Mouse (Mus musculus): ENCODE measurements around the gene Thap8. TPM values are rescaled to one million over a fixed set of nuclear protein-coding genes. Genes with fewer than 3 reads are reported as not detected.

Gene Thap8
- polyA plus RNA-seq, 1 experiment, result 0.21 TPM

- TF ChIP-seq POLR2A (IDR thresholded peaks at IDR 0.05; ENCODE audit: borderline replicate concordance, extremely low read depth, low read depth, low read length) (no peak), CTCF (IDR thresholded peaks at IDR 0.05; ENCODE audit: insufficient read depth, low read length) (no peak)
- WGBS, result 62% methylated on average over 12 of the region's 12 CpGs
- H3K4me1 ChIP-seq (ENCODE audit: control insufficient read depth, insufficient read depth, low read length), result no peaks in the 10 kb centered on the region
- no peak overlapping the region for H3K4me3 ChIP-seq (replicated peaks; ENCODE audit: extremely low read depth, low read depth, low read length)
- DNase-seq, result peak; percentile 17
Observed at GRCm38 (mm10) chr7:30251956-30252954, 27.6 kb upstream of the Thap8 start.

GRCm38 (mm10) chr7:30265041-30265440, 14.9 kb upstream of the Thap8 start:
- H3K4me3 ChIP-seq (replicated peaks; ENCODE audit: extremely low read depth, low read depth, low read length), result no peak overlapping the region
- no peaks in the 10 kb centered on the region for H3K4me1 ChIP-seq (ENCODE audit: control insufficient read depth, insufficient read depth, low read length)
- DNase-seq, result no peak
- TF ChIP-seq POLR2A (IDR thresholded peaks at IDR 0.05; ENCODE audit: borderline replicate concordance, extremely low read depth, low read depth, low read length) (no peak), CTCF (IDR thresholded peaks at IDR 0.05; ENCODE audit: insufficient read depth, low read length) (no peak)
- 58% methylated on average over 2 of the region's 2 CpGs for WGBS

- WGBS, result 93% methylated on average over 5 of the region's 5 CpGs
- TF ChIP-seq CTCF (IDR thresholded peaks at IDR 0.05; ENCODE audit: insufficient read depth, low read length) (no peak), POLR2A (IDR thresholded peaks at IDR 0.05; ENCODE audit: borderline replicate concordance, extremely low read depth, low read depth, low read length) (no peak)
- no peak for DNase-seq
- Histone ChIP-seq H3K4me3 (replicated peaks; ENCODE audit: extremely low read depth, low read depth, low read length) (no peak overlapping the region), H3K4me1 (ENCODE audit: control insufficient read depth, insufficient read depth, low read length) (no peaks in the 10 kb centered on the region)
Observed at GRCm38 (mm10) chr7:30265531-30265930, 14.4 kb upstream of the Thap8 start.

GRCm38 (mm10) chr7:30265935-30266334, 14.0 kb upstream of the Thap8 start:
- TF ChIP-seq CTCF (IDR thresholded peaks at IDR 0.05; ENCODE audit: insufficient read depth, low read length) (no peak), POLR2A (IDR thresholded peaks at IDR 0.05; ENCODE audit: borderline replicate concordance, extremely low read depth, low read depth, low read length) (no peak)
- H3K4me3 ChIP-seq (replicated peaks; ENCODE audit: extremely low read depth, low read depth, low read length), result no peak overlapping the region
- no peaks in the 10 kb centered on the region for H3K4me1 ChIP-seq (ENCODE audit: control insufficient read depth, insufficient read depth, low read length)
- no peak for DNase-seq
- 89% methylated on average over 7 of the region's 7 CpGs for WGBS

GRCm38 (mm10) chr7:30266780-30267179, 13.1 kb upstream of the Thap8 start:
- no peak for TF ChIP-seq CTCF (IDR thresholded peaks at IDR 0.05; ENCODE audit: insufficient read depth, low read length)
- TF ChIP-seq POLR2A (IDR thresholded peaks at IDR 0.05; ENCODE audit: borderline replicate concordance, extremely low read depth, low read depth, low read length), result no peak
- 73% methylated on average over 3 of the region's 3 CpGs for WGBS
- Histone ChIP-seq H3K4me3 (replicated peaks; ENCODE audit: extremely low read depth, low read depth, low read length) (no peak overlapping the region), H3K4me1 (ENCODE audit: control insufficient read depth, insufficient read depth, low read length) (no peaks in the 10 kb centered on the region)
- DNase-seq, result no peak

- 82% methylated on average over 4 of the region's 4 CpGs for WGBS
- no peak overlapping the region for H3K4me3 ChIP-seq (replicated peaks; ENCODE audit: extremely low read depth, low read depth, low read length)
- no peak for DNase-seq
- no peaks in the 10 kb centered on the region for H3K4me1 ChIP-seq (ENCODE audit: control insufficient read depth, insufficient read depth, low read length)
- no peak for TF ChIP-seq CTCF (IDR thresholded peaks at IDR 0.05; ENCODE audit: insufficient read depth, low read length)
- no peak for TF ChIP-seq POLR2A (IDR thresholded peaks at IDR 0.05; ENCODE audit: borderline replicate concordance, extremely low read depth, low read depth, low read length)
Observed at GRCm38 (mm10) chr7:30269641-30270040, 10.3 kb upstream of the Thap8 start.

- TF ChIP-seq POLR2A (IDR thresholded peaks at IDR 0.05; ENCODE audit: borderline replicate concordance, extremely low read depth, low read depth, low read length) (no peak), CTCF (IDR thresholded peaks at IDR 0.05; ENCODE audit: insufficient read depth, low read length) (no peak)
- WGBS, result 56% methylated on average over 6 of the region's 6 CpGs
- no peak for DNase-seq
Observed at GRCm38 (mm10) chr7:30274383-30274782, 5.5 kb upstream of the Thap8 start.

GRCm38 (mm10) chr7:30278911-30279310, 983 bp upstream of the Thap8 start:
- Histone ChIP-seq H3K4me3 (replicated peaks; ENCODE audit: extremely low read depth, low read depth, low read length) (no peak overlapping the region), H3K4me1 (ENCODE audit: control insufficient read depth, insufficient read depth, low read length) (no peaks in the 10 kb centered on the region)
- TF ChIP-seq CTCF (IDR thresholded peaks at IDR 0.05; ENCODE audit: insufficient read depth, low read length) (no peak), POLR2A (IDR thresholded peaks at IDR 0.05; ENCODE audit: borderline replicate concordance, extremely low read depth, low read depth, low read length) (no peak)
- WGBS, result 36% methylated on average over 2 of the region's 2 CpGs
- DNase-seq, result no peak

More at GRCm38 (mm10) chr7:30274383-30274782, 5.5 kb upstream of the Thap8 start:
- Histone ChIP-seq H3K4me1 (ENCODE audit: control insufficient read depth, insufficient read depth, low read length) (no peaks in the 10 kb centered on the region), H3K4me3 (replicated peaks; ENCODE audit: extremely low read depth, low read depth, low read length) (no peak overlapping the region)

GRCm38 (mm10) chr7:30279536-30279935, 358 bp upstream of the Thap8 start:
- no peak for DNase-seq
- WGBS, result under 1% methylated on average over 6 of the region's 6 CpGs
- peak overlapping the region; percentile 81 for H3K4me3 ChIP-seq (replicated peaks; ENCODE audit: extremely low read depth, low read depth, low read length)
- no peaks in the 10 kb centered on the region for H3K4me1 ChIP-seq (ENCODE audit: control insufficient read depth, insufficient read depth, low read length)
- TF ChIP-seq POLR2A (IDR thresholded peaks at IDR 0.05; ENCODE audit: borderline replicate concordance, extremely low read depth, low read depth, low read length) (no peak), CTCF (IDR thresholded peaks at IDR 0.05; ENCODE audit: insufficient read depth, low read length) (no peak)
